Mouse (Mus musculus) C2C12 (cell line): ENCODE measurements around the gene Pip4k2c. TPM values are rescaled to one million over a fixed set of nuclear protein-coding genes. Genes with fewer than 3 reads are reported as not detected.
"Not testable (repeated sequence)": the region's sequence is repeated elsewhere in the genome, so short reads cannot be mapped to it uniquely, and the experiment has no call there.

ENCODE experiments used
- H3K27me3 ChIP-seq: one replicate; pipeline ENCODE4 v1.6.1; 2011; ENCODE audit not compliant: control insufficient read depth, insufficient read depth, insufficient read length
- H3K36me3 ChIP-seq: one replicate; pipeline ENCODE4 v1.6.1; 2011; ENCODE audit not compliant: control insufficient read depth, insufficient read depth
- H3K4me3 ChIP-seq: one replicate; pipeline ENCODE4 v1.5.1; 2011; ENCODE audit warnings: mild to moderate bottlenecking, control low read depth; ENCODE audit not compliant: poor library complexity, insufficient read depth, severe bottlenecking
- H3K79me2 ChIP-seq: one replicate; pipeline ENCODE4 v1.6.1; 2011; ENCODE audit not compliant: control insufficient read depth, insufficient read depth
- H3K79me3 ChIP-seq: one replicate; pipeline ENCODE4 v1.6.1; 2011; ENCODE audit warnings: low read depth, control low read depth
- H3ac ChIP-seq: one replicate; pipeline ENCODE3; 2011; ENCODE audit warnings: low read depth; ENCODE audit not compliant: control insufficient read depth, insufficient read length
- CEBPB ChIP-seq: IDR thresholded peaks from one replicate; pipeline ENCODE4 v1.6.1; 2011; ENCODE audit warnings: low read depth, mild to moderate bottlenecking, control low read depth, moderate library complexity
- CTCF ChIP-seq: IDR thresholded peaks from one replicate; pipeline ENCODE4 v1.5.1; 2011; ENCODE audit not compliant: control insufficient read depth, insufficient read depth, insufficient read length
- FOSL1 ChIP-seq: IDR thresholded peaks from one replicate; pipeline ENCODE4 v1.8.0; 2011; ENCODE audit warnings: mild to moderate bottlenecking, low read length; ENCODE audit not compliant: poor library complexity, insufficient read depth, severe bottlenecking
- MAX ChIP-seq: IDR thresholded peaks from one replicate; pipeline ENCODE4 v1.6.1; 2011; ENCODE audit warnings: mild to moderate bottlenecking, control low read depth
- MYOD1 ChIP-seq: IDR thresholded peaks from one replicate; pipeline ENCODE4 v1.6.1; 2011; ENCODE audit warnings: low read depth; ENCODE audit not compliant: control insufficient read depth, insufficient read length
- MYOG ChIP-seq: IDR thresholded peaks from one replicate; pipeline ENCODE4 v1.6.1; 2011; ENCODE audit not compliant: control insufficient read depth, insufficient read length; ENCODE audit errors: extremely low read depth
- USF1 ChIP-seq: IDR thresholded peaks from one replicate; pipeline ENCODE4 v1.6.1; 2011; ENCODE audit warnings: low read depth, mild to moderate bottlenecking, control low read depth, moderate library complexity
- polyA plus RNA-seq: library from polyadenylated mRNA; unstranded; fragments of >200 nt; fragmentation: generic; extraction: Trizol; gene quantifications from one replicate; pipeline ENCODE4 v1.2.1, GENCODE M21; 2012; ENCODE audit warnings: missing spikeins

The Pip4k2c gene
- polyA plus RNA-seq, 1 experiment = 25.8 TPM

- Histone ChIP-seq H3K4me3 (no peak overlapping the region), H3ac (no peak overlapping the region), H3K79me2 (peaks cover 19% of the 10 kb centered on the region), H3K36me3 (peaks cover 19% of the 10 kb centered on the region), H3K79me3 (peaks cover 4% of the 10 kb centered on the region), H3K27me3 (no peaks in the 10 kb centered on the region)
- TF ChIP-seq CTCF (no peak), USF1 (no peak), CEBPB (no peak), FOSL1 (no peak), MAX (no peak), MYOD1 (no peak), MYOG (no peak)
Measured at GRCm38 (mm10) chr10:127193011-127193410, 18.4 kb downstream of the Pip4k2c start.

- peaks cover 11% of the 10 kb centered on the region for H3K36me3 ChIP-seq
- H3K79me3 ChIP-seq, H3K4me3 ChIP-seq, H3ac ChIP-seq, H3K27me3 ChIP-seq: not testable (repeated sequence)
- H3K79me2 ChIP-seq = peaks cover 19% of the 10 kb centered on the region
Measured at GRCm38 (mm10) chr10:127192057-127192328, 19.4 kb downstream of the Pip4k2c start.

- Histone ChIP-seq H3K79me3 (peaks cover 4% of the 10 kb centered on the region), H3ac (no peak overlapping the region), H3K27me3 (no peaks in the 10 kb centered on the region), H3K36me3 (peaks cover 7% of the 10 kb centered on the region), H3K79me2 (peaks cover 19% of the 10 kb centered on the region), H3K4me3 (no peak overlapping the region)
- TF ChIP-seq MYOD1 = peak; percentile 36
- no peak for TF ChIP-seq MAX
Measured at GRCm38 (mm10) chr10:127191191-127192056, 20.0 kb downstream of the Pip4k2c start.

GRCm38 (mm10) chr10:127190398-127191190 is 20.8 kb downstream of the Pip4k2c start:
- Histone ChIP-seq H3K27me3 (no peaks in the 10 kb centered on the region), H3K79me2 (peaks cover 13% of the 10 kb centered on the region), H3K4me3 (no peak overlapping the region), H3K36me3 (peaks cover 7% of the 10 kb centered on the region), H3ac (no peak overlapping the region), H3K79me3 (no peaks in the 10 kb centered on the region)
- TF ChIP-seq MYOD1 (no peak), MAX (no peak), FOSL1 (no peak), CEBPB (no peak), CTCF (no peak), USF1 (no peak), MYOG (no peak)

GRCm38 (mm10) chr10:127189651-127190381 is 21.6 kb downstream of the Pip4k2c start, which contains the start of gene Arhgef25:
TSS of gene Arhgef25 (minus strand) at chr10:127190083.
- H3K36me3 ChIP-seq = peaks cover 7% of the 10 kb centered on the region
- H3K4me3 ChIP-seq = peak within 1 kb of the TSS; percentile 40
- no peaks in the 10 kb centered on the region for H3K79me3 ChIP-seq
- H3K79me2 ChIP-seq = peaks cover 7% of the 10 kb centered on the region
- no peaks in the 10 kb centered on the region for H3K27me3 ChIP-seq
- TF ChIP-seq USF1 (no peak), MYOD1 (no peak)
- H3ac ChIP-seq = peak within 1 kb of the TSS; percentile 90

- Histone ChIP-seq H3ac (peak overlapping the region; percentile 90), H3K27me3 (no peaks in the 10 kb centered on the region), H3K4me3 (peak overlapping the region; percentile 40), H3K79me2 (peaks cover under 1% of the 10 kb centered on the region), H3K36me3 (peaks cover 7% of the 10 kb centered on the region), H3K79me3 (no peaks in the 10 kb centered on the region)
- TF ChIP-seq CEBPB (no peak), USF1 (no peak), MYOG (no peak), CTCF (no peak), MAX (no peak), MYOD1 (no peak), FOSL1 (no peak)
Measured at GRCm38 (mm10) chr10:127189116-127189650, 22.2 kb downstream of the Pip4k2c start.
